Mouse (Mus musculus): ENCODE results near the gene Ppox. TPM values are rescaled to one million over a fixed set of nuclear protein-coding genes. Genes with fewer than 3 reads are reported as not detected.

Gene Ppox
- polyA plus RNA-seq, 1 experiment from 2014 or later, result 69.6 TPM

GRCm38 (mm10) chr1:171277736-171278135 lies 3.2 kb downstream of the Ppox start:
- H3K27me3 ChIP-seq (ENCODE audit: insufficient read depth, low read length), result no peaks in the 10 kb centered on the region
- no peak for ATAC-seq
- no peak overlapping the region for H3K4me3 ChIP-seq (ENCODE audit: low read depth, low read length)
- no peak overlapping the region for H3K27ac ChIP-seq (ENCODE audit: low read depth)
- 87% methylated on average over 10 of the region's 10 CpGs for WGBS (ENCODE audit: insufficient replicate concordance)
- peaks cover 12% of the 10 kb centered on the region for H3K4me1 ChIP-seq (ENCODE audit: insufficient read depth)
- H3K9me3 ChIP-seq (ENCODE audit: low read length), result no peaks in the 10 kb centered on the region
- no peak overlapping the region; the same call in 1 of the 2 replicates for H3K9ac ChIP-seq (replicated peaks)
- DNase-seq, result peak; percentile 11
- peaks cover 71% of the 10 kb centered on the region for H3K36me3 ChIP-seq (replicated peaks; ENCODE audit: insufficient read depth, low read length)
- TF ChIP-seq EP300 (IDR thresholded peaks at IDR 0.05; ENCODE audit: low read depth), result no peak
- no peak for TF ChIP-seq CTCF (IDR thresholded peaks at IDR 0.05; ENCODE audit: low read depth)
- peak overlapping the region; percentile 81; the same call in 1 of the 2 replicates for H3K4me2 ChIP-seq (ENCODE audit: low read depth, low read length)

DNA sequence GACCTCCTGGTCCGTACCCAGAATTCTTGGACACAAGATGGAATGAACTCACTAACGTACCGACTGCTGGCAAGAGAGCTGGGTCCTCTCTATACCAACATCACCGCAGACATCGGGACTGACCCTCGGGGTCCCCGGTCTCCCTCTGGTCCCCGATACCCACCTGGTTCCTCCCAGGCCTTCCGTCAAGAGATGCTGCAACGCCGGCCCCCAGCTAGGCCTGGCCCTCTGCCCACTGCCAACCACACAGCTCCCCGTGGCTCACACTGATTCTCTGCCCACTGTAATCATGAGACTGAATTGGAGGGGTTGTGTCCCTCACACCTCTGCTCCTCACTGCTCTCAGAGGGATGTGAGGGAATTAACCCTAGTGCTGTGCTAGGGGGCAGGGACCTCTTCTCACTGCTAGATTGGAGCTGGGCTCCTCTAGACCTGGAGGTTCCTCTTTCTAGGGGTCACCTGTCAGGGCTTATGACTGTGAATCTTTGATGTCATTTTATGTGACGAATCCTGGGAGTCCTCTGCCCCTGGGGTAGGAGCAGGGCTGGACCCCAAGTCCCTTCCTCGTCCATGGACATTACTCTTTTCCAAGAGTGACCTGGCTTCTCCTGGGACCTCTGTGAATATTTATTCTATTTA lies 4.8 kb downstream of the Ppox start:
- Histone ChIP-seq H3K9ac (replicated peaks) (no peak overlapping the region), H3K4me3 (ENCODE audit: low read depth, low read length) (no peak overlapping the region), H3K36me3 (replicated peaks; ENCODE audit: insufficient read depth, low read length) (peaks cover 69% of the 10 kb centered on the region), H3K4me1 (ENCODE audit: insufficient read depth) (peaks cover 14% of the 10 kb centered on the region), H3K27me3 (ENCODE audit: insufficient read depth, low read length) (no peaks in the 10 kb centered on the region), H3K4me2 (ENCODE audit: low read depth, low read length) (no peak overlapping the region), H3K9me3 (ENCODE audit: low read length) (no peaks in the 10 kb centered on the region), H3K27ac (ENCODE audit: low read depth) (0 out of 2 replicates have a peak overlapping the region, but pooled peaks have one; percentile 11)
- WGBS (ENCODE audit: insufficient replicate concordance), result 88% methylated on average over 14 of the region's 14 CpGs
- TF ChIP-seq EP300 (IDR thresholded peaks at IDR 0.05; ENCODE audit: low read depth) (no peak), CTCF (IDR thresholded peaks at IDR 0.05; ENCODE audit: low read depth) (no peak)
- no peak for DNase-seq
- no peak for ATAC-seq

GRCm38 (mm10) chr1:171275144-171275734 lies 5.7 kb downstream of the Ppox start:
- TF ChIP-seq CTCF (IDR thresholded peaks at IDR 0.05; ENCODE audit: low read depth), result no peak
- no peak for TF ChIP-seq EP300 (IDR thresholded peaks at IDR 0.05; ENCODE audit: low read depth)
- Histone ChIP-seq H3K9me3 (ENCODE audit: low read length) (no peaks in the 10 kb centered on the region), H3K4me1 (ENCODE audit: insufficient read depth) (peaks cover 17% of the 10 kb centered on the region), H3K4me2 (ENCODE audit: low read depth, low read length) (no peak overlapping the region), H3K36me3 (replicated peaks; ENCODE audit: insufficient read depth, low read length) (peaks cover 69% of the 10 kb centered on the region), H3K27me3 (ENCODE audit: insufficient read depth, low read length) (no peaks in the 10 kb centered on the region), H3K27ac (ENCODE audit: low read depth) (no peak overlapping the region), H3K4me3 (ENCODE audit: low read depth, low read length) (no peak overlapping the region), H3K9ac (replicated peaks) (no peak overlapping the region)
- no peak for ATAC-seq
- no peak for DNase-seq
- WGBS (ENCODE audit: insufficient replicate concordance), result 91% methylated on average over 11 of the region's 11 CpGs

DNA sequence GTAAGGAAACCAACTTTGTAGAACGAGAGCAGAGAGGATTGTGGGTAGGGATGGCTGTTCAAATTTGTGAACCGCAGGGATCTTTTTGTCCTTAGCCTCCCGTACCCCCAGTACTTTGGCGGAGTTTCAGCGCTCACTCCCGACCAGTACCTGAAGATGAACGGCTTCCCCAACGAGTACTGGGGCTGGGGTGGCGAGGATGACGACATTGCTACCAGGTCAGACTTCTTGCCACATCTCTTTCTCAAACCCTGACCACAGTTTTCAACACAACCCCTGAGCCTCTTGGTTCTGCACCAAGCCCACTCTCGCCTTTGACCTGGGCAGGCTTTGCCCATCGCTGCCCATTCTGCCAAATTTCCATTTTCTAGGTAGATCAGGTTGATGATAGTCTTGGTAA lies 6.8 kb downstream of the Ppox start:
- no peak overlapping the region for H3K9ac ChIP-seq (replicated peaks)
- no peak for ATAC-seq
- WGBS (ENCODE audit: insufficient replicate concordance), result 87% methylated on average over 12 of the region's 12 CpGs
- H3K4me2 ChIP-seq (ENCODE audit: low read depth, low read length), result no peak overlapping the region
- TF ChIP-seq EP300 (IDR thresholded peaks at IDR 0.05; ENCODE audit: low read depth), result no peak
- TF ChIP-seq CTCF (IDR thresholded peaks at IDR 0.05; ENCODE audit: low read depth), result no peak
- no peak overlapping the region for H3K27ac ChIP-seq (ENCODE audit: low read depth)
- H3K9me3 ChIP-seq (ENCODE audit: low read length), result no peaks in the 10 kb centered on the region
- peaks cover 63% of the 10 kb centered on the region for H3K36me3 ChIP-seq (replicated peaks; ENCODE audit: insufficient read depth, low read length)
- no peak overlapping the region for H3K4me3 ChIP-seq (ENCODE audit: low read depth, low read length)
- DNase-seq, result no peak
- no peaks in the 10 kb centered on the region for H3K27me3 ChIP-seq (ENCODE audit: insufficient read depth, low read length)
- peaks cover 21% of the 10 kb centered on the region for H3K4me1 ChIP-seq (ENCODE audit: insufficient read depth)

DNA sequence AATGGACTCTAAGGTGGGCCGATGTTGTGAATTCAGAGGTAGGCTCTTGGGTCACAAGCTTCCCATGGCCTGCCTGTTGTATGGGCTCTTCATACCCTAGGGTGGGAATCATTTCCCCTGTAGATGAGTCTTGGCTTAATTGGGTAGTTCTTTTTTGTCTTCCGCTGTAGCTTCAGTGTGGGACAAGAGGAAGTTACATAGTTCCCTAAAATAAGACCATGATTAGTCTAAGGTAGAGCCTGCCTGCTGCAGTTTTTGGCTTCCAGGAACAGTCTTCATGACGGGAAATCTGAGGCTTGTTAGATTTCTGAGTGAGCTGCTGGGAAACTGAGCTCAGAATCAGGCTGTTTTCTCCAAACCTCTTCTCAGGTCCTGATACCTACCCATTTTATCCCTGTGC lies 8.9 kb downstream of the Ppox start:
- Histone ChIP-seq H3K27me3 (ENCODE audit: insufficient read depth, low read length) (no peaks in the 10 kb centered on the region), H3K4me2 (ENCODE audit: low read depth, low read length) (peak overlapping the region; percentile 85), H3K9me3 (ENCODE audit: low read length) (no peaks in the 10 kb centered on the region), H3K4me1 (ENCODE audit: insufficient read depth) (peaks cover 21% of the 10 kb centered on the region), H3K9ac (replicated peaks) (peak overlapping the region; percentile 83; the same call in 1 of the 2 replicates), H3K27ac (ENCODE audit: low read depth) (peak overlapping the region; percentile 68), H3K4me3 (ENCODE audit: low read depth, low read length) (peak overlapping the region; percentile 90), H3K36me3 (replicated peaks; ENCODE audit: insufficient read depth, low read length) (peaks cover 42% of the 10 kb centered on the region)
- DNase-seq (no peak), ATAC-seq (no peak)
- TF ChIP-seq CTCF (IDR thresholded peaks at IDR 0.05; ENCODE audit: low read depth) (no peak), EP300 (IDR thresholded peaks at IDR 0.05; ENCODE audit: low read depth) (no peak)
- WGBS (ENCODE audit: insufficient replicate concordance), result 47% methylated on average over 3 of the region's 3 CpGs

- ATAC-seq (no peak), DNase-seq (no peak)
- Histone ChIP-seq H3K4me1 (ENCODE audit: insufficient read depth) (peaks cover 21% of the 10 kb centered on the region), H3K36me3 (replicated peaks; ENCODE audit: insufficient read depth, low read length) (peaks cover 37% of the 10 kb centered on the region), H3K4me3 (ENCODE audit: low read depth, low read length) (peak overlapping the region; percentile 90), H3K27ac (ENCODE audit: low read depth) (peak overlapping the region; percentile 68), H3K9ac (replicated peaks) (peak overlapping the region; percentile 83), H3K4me2 (ENCODE audit: low read depth, low read length) (peak overlapping the region; percentile 85), H3K9me3 (ENCODE audit: low read length) (no peaks in the 10 kb centered on the region), H3K27me3 (ENCODE audit: insufficient read depth, low read length) (no peaks in the 10 kb centered on the region)
- TF ChIP-seq CTCF (IDR thresholded peaks at IDR 0.05; ENCODE audit: low read depth), result peak; percentile 21; the same call in 1 of the 2 replicates
- TF ChIP-seq EP300 (IDR thresholded peaks at IDR 0.05; ENCODE audit: low read depth), result no peak
- WGBS (ENCODE audit: insufficient replicate concordance), result 55% methylated on average over 10 of the region's 10 CpGs
Measured at GRCm38 (mm10) chr1:171271622-171272021, 9.4 kb downstream of the Ppox start.
